Mouse (Mus musculus): ENCODE data around the gene Ugt1a2. TPM values are rescaled to one million over a fixed set of nuclear protein-coding genes. Genes with fewer than 3 reads are reported as not detected.

Ugt1a2 gene
- polyA plus RNA-seq, 1 experiment: not detected

DNA sequence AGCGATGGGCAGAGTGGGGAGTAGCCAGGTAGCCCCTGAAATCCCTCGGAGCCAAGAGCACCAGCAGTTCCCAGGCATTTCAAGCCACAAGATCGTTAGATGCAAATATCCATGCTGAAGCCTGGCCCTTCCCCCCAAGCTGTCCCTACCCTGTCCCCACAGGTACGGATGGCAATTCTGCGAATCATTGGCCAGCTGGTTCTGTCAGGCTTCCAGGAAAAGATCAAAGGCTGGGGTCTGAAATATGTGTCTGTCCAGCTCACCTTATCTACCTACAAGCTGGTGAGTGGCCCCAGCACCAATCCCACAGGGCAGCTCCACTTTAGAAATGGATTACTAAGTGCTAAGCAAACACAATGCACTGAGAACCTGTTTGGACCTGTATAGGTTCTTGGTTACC lies 36.9 kb downstream of the Ugt1a2 start:
- H3K27ac ChIP-seq (ENCODE audit: insufficient read depth, low read depth, low read length): no peak overlapping the region
- no peak for TF ChIP-seq POLR2A (IDR thresholded peaks at IDR 0.05; ENCODE audit: insufficient read depth, low read depth, low read length)
- TF ChIP-seq CTCF (IDR thresholded peaks at IDR 0.05; ENCODE audit: insufficient read depth, low read depth, low read length): no peak
- H3K4me3 ChIP-seq (ENCODE audit: insufficient read depth, low read depth, low read length): no peak overlapping the region
- WGBS: 80% methylated on average over 5 of the region's 5 CpGs
- no peaks in the 10 kb centered on the region for H3K4me1 ChIP-seq (ENCODE audit: control insufficient read depth, insufficient read depth, low read length)

DNA sequence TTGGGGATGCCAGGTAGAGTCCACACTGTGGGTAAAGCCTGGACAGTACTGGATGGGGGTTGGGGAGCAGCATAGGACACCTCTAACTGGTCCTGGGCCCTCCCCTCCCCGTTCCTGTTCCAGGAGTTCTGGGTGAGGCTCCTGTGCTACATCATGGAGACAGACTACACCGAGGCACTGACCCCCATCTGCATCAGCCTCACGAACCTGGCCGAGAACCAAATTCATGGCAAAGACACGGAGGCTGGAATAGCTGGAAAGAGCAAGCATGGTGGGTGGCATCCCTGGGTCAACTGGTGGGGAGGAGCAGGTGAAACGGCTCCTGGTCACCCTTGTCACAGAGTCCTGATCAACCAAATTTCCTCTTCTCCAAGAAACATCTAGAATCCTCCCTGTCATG lies 38.4 kb downstream of the Ugt1a2 start:
- TF ChIP-seq CTCF (IDR thresholded peaks at IDR 0.05; ENCODE audit: insufficient read depth, low read depth, low read length): no peak
- TF ChIP-seq POLR2A (IDR thresholded peaks at IDR 0.05; ENCODE audit: insufficient read depth, low read depth, low read length): no peak
- Histone ChIP-seq H3K4me1 (ENCODE audit: control insufficient read depth, insufficient read depth, low read length) (no peaks in the 10 kb centered on the region), H3K27ac (ENCODE audit: insufficient read depth, low read depth, low read length) (no peak overlapping the region), H3K4me3 (ENCODE audit: insufficient read depth, low read depth, low read length) (no peak overlapping the region)
- 75% methylated on average over 6 of the region's 6 CpGs for WGBS

DNA sequence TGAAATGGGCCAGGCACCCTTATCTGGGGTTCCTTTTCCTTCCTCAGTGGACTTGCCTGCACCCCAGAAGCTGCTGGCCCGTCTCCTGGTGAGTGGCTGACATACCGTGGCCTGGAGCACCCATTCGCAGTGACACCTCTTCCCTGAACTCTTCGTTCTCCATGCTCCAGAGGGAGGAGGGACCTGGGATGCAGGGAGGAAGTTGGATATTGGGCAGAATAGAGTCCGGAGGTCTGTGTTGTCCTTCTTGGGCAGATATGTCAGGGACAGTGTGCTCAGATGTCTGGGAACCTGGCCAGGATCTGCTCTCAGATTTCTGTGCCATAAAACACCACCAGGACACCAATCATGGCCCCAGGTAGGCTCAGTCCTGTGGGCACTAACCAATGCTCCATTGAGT lies 39.7 kb downstream of the Ugt1a2 start:
- Histone ChIP-seq H3K4me1 (ENCODE audit: control insufficient read depth, insufficient read depth, low read length) (no peaks in the 10 kb centered on the region), H3K27ac (ENCODE audit: insufficient read depth, low read depth, low read length) (no peak overlapping the region), H3K4me3 (ENCODE audit: insufficient read depth, low read depth, low read length) (no peak overlapping the region)
- no peak for TF ChIP-seq POLR2A (IDR thresholded peaks at IDR 0.05; ENCODE audit: insufficient read depth, low read depth, low read length)
- TF ChIP-seq CTCF (IDR thresholded peaks at IDR 0.05; ENCODE audit: insufficient read depth, low read depth, low read length): no peak
- 76% methylated on average over 5 of the region's 5 CpGs for WGBS

DNA sequence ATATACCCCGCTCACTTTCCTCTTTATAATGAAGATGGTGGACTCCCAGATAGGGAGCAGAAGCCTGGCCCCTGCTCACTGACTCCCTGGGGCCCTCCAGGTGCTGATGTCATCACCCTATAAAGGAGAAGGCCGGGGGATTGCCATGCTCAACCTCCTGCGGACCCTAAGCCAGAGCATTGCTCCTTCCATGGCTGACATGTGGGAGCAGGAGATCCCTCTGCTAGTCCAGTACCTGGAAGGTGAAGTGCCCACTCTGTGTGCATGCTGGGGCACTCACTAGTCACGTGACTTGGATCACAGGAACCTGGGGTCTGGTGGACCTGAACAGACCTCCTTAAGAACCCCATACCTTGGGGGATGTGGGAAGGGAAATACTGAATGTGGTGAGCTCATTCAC lies 40.2 kb downstream of the Ugt1a2 start:
- 71% methylated on average over 4 of the region's 4 CpGs for WGBS
- Histone ChIP-seq H3K27ac (ENCODE audit: insufficient read depth, low read depth, low read length) (no peak overlapping the region), H3K4me1 (ENCODE audit: control insufficient read depth, insufficient read depth, low read length) (no peaks in the 10 kb centered on the region), H3K4me3 (ENCODE audit: insufficient read depth, low read depth, low read length) (no peak overlapping the region)
- TF ChIP-seq CTCF (IDR thresholded peaks at IDR 0.05; ENCODE audit: insufficient read depth, low read depth, low read length): no peak
- no peak for TF ChIP-seq POLR2A (IDR thresholded peaks at IDR 0.05; ENCODE audit: insufficient read depth, low read depth, low read length)

DNA sequence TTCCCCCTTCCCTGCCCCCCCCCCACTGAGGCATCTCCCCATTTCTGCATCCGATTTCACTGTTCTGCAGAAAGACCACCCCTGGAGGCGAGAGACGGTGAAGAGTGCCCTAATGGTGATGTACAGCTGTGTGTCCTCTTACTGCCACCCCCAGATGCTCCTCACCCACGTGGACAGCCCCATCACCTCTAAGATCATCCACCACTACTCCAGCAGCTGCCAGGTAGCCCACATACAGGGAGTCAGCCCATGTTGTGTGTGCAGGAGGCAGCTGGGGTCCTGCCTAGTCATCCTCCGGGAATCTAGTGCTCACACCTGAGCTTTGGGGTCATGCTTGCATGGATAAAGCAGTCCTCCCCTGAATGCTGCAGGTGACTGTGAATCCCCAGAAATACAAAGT lies 43.5 kb downstream of the Ugt1a2 start:
- Histone ChIP-seq H3K4me3 (ENCODE audit: insufficient read depth, low read depth, low read length) (no peak overlapping the region), H3K27ac (ENCODE audit: insufficient read depth, low read depth, low read length) (no peak overlapping the region), H3K4me1 (ENCODE audit: control insufficient read depth, insufficient read depth, low read length) (no peaks in the 10 kb centered on the region)
- 66% methylated on average over 5 of the region's 5 CpGs for WGBS
- TF ChIP-seq POLR2A (IDR thresholded peaks at IDR 0.05; ENCODE audit: insufficient read depth, low read depth, low read length): no peak
- TF ChIP-seq CTCF (IDR thresholded peaks at IDR 0.05; ENCODE audit: insufficient read depth, low read depth, low read length): no peak

DNA sequence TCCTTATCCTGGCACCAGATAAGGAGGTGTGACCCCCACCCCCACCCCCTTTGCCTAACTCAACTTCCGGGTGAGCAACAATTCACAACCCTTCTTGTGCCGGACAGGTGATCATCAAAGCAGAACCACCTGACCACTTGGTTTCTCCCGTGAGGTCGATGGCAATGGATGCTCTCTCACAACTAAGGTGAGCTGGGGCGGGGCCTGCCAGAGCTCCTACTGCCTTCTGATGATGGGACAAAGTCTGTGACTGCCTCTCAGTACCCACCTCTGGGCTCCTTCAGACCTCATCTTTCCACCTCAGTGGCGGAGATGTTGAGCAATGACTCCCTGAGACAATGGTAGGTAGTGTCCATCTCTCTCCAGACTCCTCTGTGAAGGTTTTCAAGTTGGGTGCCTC lies 45.5 kb downstream of the Ugt1a2 start:
- no peak for TF ChIP-seq CTCF (IDR thresholded peaks at IDR 0.05; ENCODE audit: insufficient read depth, low read depth, low read length)
- no peak for TF ChIP-seq POLR2A (IDR thresholded peaks at IDR 0.05; ENCODE audit: insufficient read depth, low read depth, low read length)
- no peaks in the 10 kb centered on the region for H3K4me1 ChIP-seq (ENCODE audit: control insufficient read depth, insufficient read depth, low read length)
- H3K4me3 ChIP-seq (ENCODE audit: insufficient read depth, low read depth, low read length): no peak overlapping the region
- H3K27ac ChIP-seq (ENCODE audit: insufficient read depth, low read depth, low read length): no peak overlapping the region
- WGBS: 80% methylated on average over 6 of the region's 6 CpGs

DNA sequence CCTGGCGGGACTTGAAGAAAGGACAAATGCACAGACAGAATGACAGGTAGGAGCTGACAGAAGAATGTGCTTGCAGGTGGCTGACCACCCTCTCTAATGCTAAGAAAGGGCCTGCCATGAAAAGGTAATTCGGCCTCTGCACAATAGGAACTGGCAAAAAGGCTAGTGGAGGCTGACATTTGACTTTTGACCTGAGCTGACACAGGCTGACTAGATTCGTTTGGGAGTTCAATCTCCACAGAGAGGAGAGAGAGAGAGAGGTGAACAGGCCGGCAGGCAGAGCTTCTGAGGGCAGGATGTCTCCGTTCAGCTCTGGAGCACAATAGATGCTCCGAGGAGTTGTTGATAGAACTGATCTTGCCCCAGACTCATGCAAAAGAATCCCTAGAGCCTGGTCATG lies 46.0 kb downstream of the Ugt1a2 start:
- 49% methylated on average over 6 of the region's 6 CpGs for WGBS
- Histone ChIP-seq H3K27ac (ENCODE audit: insufficient read depth, low read depth, low read length) (no peak overlapping the region), H3K4me3 (ENCODE audit: insufficient read depth, low read depth, low read length) (no peak overlapping the region), H3K4me1 (ENCODE audit: control insufficient read depth, insufficient read depth, low read length) (no peaks in the 10 kb centered on the region)
- TF ChIP-seq POLR2A (IDR thresholded peaks at IDR 0.05; ENCODE audit: insufficient read depth, low read depth, low read length) (no peak), CTCF (IDR thresholded peaks at IDR 0.05; ENCODE audit: insufficient read depth, low read depth, low read length) (no peak)

DNA sequence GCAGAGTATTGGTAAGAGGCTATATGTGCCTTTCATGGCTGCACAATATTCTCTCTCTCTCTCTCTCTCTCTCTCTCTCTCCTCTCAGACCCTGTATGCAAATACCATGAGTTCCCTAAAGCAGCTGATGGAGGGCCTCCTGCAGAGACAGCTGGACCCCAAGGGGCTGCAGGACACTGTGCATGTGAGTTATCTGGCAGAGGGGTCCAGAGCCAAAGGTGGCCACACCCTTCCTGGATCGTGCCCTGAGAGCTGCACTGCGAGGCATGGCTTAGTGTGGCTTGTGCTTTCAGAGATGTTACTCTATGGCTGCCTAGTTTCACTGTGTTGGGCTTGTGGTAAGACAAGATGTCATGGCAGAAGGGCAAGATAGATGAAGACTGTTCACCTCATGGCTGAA lies 47.3 kb downstream of the Ugt1a2 start:
- 42% methylated on average over 2 of the region's 2 CpGs for WGBS
- Histone ChIP-seq H3K27ac (ENCODE audit: insufficient read depth, low read depth, low read length) (no peak overlapping the region), H3K4me1 (ENCODE audit: control insufficient read depth, insufficient read depth, low read length) (no peaks in the 10 kb centered on the region), H3K4me3 (ENCODE audit: insufficient read depth, low read depth, low read length) (no peak overlapping the region)
- TF ChIP-seq POLR2A (IDR thresholded peaks at IDR 0.05; ENCODE audit: insufficient read depth, low read depth, low read length) (no peak), CTCF (IDR thresholded peaks at IDR 0.05; ENCODE audit: insufficient read depth, low read depth, low read length) (no peak)

DNA sequence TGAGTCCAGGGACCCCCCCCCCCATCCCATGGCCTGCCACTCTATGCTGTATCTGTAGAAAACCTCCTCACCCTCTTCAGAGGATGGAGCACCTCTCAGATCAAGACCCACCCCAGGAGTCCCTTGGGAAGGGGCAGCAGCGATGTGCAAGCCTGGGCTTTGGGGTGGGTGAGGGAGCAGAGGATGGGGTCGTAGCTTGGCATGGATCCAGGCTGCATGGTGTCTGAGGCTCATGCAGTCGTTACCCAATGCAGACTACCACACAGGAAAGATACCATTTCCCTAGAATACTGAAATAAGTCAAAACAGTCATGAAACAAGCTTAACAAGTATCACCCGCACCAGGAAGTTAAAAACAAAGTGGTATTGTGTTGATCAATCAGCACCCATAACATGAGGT lies 48.3 kb downstream of the Ugt1a2 start:
- 67% methylated on average over 4 of the region's 4 CpGs for WGBS
- TF ChIP-seq POLR2A (IDR thresholded peaks at IDR 0.05; ENCODE audit: insufficient read depth, low read depth, low read length) (no peak), CTCF (IDR thresholded peaks at IDR 0.05; ENCODE audit: insufficient read depth, low read depth, low read length) (no peak)
- Histone ChIP-seq H3K4me1 (ENCODE audit: control insufficient read depth, insufficient read depth, low read length) (no peaks in the 10 kb centered on the region), H3K27ac (ENCODE audit: insufficient read depth, low read depth, low read length) (no peak overlapping the region), H3K4me3 (ENCODE audit: insufficient read depth, low read depth, low read length) (no peak overlapping the region)

DNA sequence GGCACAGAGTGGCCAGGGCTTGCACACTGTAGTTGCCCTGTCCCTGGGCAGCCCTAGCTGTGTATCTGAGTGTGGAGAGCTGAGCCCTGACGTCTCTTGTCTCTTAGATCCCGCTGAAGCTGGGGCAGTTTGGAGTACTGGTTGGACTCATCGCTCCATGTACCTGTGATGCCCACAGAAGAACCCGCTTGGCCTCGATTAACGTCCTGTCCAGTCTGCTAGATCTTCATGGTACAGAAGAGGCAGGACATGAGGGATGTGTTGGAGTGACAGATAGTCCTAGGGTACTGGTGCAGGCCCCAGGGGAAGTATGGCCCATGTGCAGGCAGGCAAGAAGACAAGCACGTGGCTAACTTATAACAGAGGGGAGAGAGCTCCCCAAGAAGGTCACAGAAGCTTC lies 49.2 kb downstream of the Ugt1a2 start:
- H3K4me3 ChIP-seq (ENCODE audit: insufficient read depth, low read depth, low read length): no peak overlapping the region
- WGBS: 76% methylated on average over 7 of the region's 7 CpGs
- no peak overlapping the region for H3K27ac ChIP-seq (ENCODE audit: insufficient read depth, low read depth, low read length)
- TF ChIP-seq POLR2A (IDR thresholded peaks at IDR 0.05; ENCODE audit: insufficient read depth, low read depth, low read length) (no peak), CTCF (IDR thresholded peaks at IDR 0.05; ENCODE audit: insufficient read depth, low read depth, low read length) (no peak)
- no peaks in the 10 kb centered on the region for H3K4me1 ChIP-seq (ENCODE audit: control insufficient read depth, insufficient read depth, low read length)
